Mouse (Mus musculus) CH12F3 (cell line): ENCODE data around the gene Gigyf1.

Source experiments
- in situ Hi-C: fragments of 300-500 bp; cut with MboI; formaldehyde crosslinking; loops from 2 replicates; pipeline ENCODE4 v1.14.3; 2020; ENCODE audit warnings: low sequenced_read_pairs

Gene Gigyf1

DNA sequence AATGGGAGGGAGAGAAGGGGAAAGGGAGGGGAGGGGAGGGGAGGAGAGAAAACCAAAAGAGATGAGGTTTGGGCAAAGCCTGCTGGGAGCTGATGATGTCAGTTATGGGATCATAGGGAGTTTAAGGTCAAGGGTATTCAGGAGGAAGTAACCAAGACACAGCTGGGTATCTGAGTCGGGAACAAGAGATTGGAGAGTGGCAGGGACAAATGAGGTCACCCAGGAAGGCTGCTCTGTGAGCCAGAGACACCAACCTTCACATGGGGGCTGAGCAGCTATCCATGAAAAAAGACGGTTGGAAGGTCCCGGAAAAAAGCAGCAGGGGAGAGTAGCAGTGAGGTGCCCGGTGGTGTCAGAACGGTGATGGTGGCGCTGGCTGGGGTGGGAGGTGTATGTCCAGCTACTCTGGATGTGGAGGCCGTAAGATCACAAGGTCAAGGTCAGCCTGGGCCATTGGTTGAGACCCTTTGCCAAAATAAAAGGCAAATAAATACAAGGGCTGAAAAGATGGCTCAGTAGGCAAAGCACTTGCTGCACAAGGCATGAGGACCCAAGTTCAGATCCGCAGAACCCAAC is 50.0 kb downstream of the Gigyf1 start:
- in situ Hi-C loops: no loop called here

DNA sequence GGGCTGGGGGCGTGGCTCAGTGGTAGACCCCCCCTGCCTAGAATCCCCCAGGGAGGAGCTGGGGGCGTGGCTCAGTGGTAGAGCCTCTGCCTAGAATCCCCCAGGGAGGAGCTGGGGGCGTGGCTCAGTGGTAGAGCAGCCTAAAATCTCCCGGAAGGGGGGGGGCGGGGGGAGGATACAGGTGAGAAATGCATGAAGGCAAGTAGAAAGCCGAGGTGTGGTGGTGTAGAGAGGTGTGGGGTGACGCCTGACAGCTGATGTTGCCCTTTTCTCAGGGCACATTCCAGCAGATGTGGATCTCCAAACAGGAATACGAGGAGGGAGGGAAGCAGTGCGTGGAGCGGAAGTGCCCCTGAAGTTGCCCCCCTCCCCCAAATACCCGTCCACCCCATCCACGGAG is 50.7 kb downstream of the Gigyf1 start:
- in situ Hi-C loops: no loop called here

DNA sequence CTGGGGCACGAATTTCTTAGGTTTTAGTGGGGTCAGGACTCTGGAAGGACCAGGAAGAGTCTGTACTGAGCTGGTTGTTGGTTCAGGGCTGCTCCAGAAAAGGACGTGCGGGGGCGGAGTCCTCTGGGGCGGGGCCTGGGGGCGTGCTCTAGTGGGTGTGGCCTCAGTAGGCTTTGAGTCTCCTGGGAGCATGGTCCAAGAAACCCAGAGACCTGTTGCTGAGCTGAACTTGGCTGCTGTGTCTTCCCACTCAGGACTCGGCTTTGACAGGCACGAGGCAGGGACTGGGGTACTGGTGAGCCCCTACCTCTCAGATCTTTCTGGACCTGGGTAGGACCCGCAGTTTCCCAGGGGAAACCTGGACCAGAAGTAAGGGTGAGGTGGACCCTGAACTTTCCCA is 51.3 kb downstream of the Gigyf1 start, which contains the start of gene Tfr2:
Tfr2 (plus strand) TSS at position 176 of the 400 bp plus-strand sequence.
- in situ Hi-C loops: no loop called here

DNA sequence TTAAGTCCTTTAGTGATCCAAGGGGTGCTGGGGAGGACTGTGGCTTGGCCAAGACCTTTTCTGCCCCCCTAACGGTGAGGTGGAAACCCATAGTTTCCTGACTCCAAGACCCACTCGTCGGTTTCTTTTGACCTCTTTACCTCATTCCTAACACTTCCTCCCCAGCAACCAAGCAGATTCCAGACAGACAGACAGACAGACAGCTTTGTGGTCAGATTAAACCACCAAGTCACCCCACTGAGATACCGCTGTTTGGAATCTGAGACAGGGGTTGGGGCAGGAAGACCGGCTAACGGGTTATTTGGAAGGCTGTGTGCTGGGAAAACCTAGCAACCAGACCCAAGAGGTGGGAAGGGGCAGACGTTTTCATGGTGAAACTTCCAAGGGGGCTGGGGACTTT is 51.8 kb downstream of the Gigyf1 start:
- in situ Hi-C loops: no loop called here

DNA sequence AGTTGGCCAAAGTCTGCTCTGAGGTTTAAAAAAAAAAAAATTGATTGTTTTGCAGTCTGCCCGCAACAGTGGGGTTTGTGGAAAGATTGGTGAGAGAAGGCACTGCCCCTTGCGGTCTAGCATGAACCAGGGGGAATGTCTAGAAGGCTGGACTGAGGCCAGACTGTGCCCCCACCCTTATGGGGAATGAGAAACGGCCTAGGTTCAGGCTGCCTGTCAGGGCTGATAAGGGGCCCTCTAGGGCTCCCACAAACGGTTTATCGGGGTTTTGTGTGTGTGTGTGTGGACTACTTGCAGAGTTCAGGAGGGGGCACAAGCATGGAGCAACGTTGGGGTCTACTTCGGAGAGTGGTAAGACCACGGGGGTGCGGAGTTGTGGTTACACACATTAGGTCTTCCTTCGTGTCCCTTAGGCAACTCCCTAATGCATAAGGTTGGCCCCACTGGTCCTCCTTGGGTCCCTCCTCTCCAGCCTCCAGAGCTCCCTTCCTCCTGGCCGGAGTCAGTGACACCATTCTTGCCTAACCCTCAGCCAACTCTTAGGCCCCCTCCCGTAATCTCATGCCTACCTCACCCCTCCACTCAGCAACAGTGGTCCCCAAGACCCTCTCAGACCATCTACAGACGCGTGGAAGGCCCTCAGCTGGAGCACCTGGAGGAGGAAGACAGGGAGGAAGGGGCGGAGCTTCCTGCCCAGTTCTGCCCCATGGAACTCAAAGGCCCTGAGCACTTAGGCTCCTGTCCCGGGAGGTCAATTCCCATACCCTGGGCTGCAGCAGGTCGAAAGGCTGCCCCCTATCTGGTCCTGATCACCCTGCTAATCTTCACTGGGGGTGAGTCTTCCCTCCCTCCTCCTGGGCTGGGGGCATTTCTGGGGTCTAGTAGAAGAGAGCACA is 52.6 kb downstream of the Gigyf1 start:
- in situ Hi-C loops: no loop called here

DNA sequence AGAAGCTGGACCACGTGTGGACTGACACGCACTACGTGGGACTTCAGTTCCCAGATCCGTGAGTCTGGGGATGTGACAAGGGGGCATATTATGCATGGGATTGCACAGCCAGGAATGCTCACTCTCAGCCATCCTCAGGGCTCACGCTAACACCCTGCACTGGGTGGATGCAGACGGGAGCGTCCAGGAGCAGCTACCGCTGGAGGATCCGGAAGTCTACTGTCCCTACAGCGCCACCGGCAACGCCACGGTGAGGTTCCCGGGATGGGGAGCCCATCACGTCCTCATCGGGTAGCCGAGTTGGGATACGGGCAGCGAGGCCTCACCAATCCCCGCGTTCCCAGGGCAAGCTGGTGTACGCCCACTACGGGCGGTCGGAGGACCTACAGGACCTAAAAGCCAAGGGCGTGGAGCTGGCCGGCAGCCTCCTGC is 56.1 kb downstream of the Gigyf1 start:
- in situ Hi-C loops: no loop called here
